Mouse (Mus musculus) lung, embryonic 16.5 days (tissue): ENCODE data around the gene Sirt4. TPM values are rescaled to one million over a fixed set of nuclear protein-coding genes. Genes with fewer than 3 reads are reported as not detected.
"Not testable (repeated sequence)": the region's sequence is repeated elsewhere in the genome, so short reads cannot be mapped to it uniquely, and the experiment has no call there.

Source experiments
- ATAC-seq: fragments of 200-750 bp; cut with Nextera tagmentation; 2 replicates; pipeline ENCODE4 v1.8.0; 2017; ENCODE audit warnings: low read depth, mild to moderate bottlenecking, moderate library complexity
- H3K27ac ChIP-seq: fragments of 300-500 bp; sonication (generic); 2 replicates; pipeline ENCODE4 v1.5.1; 2014; ENCODE audit warnings: mild to moderate bottlenecking, control low read depth, low read length
- H3K27me3 ChIP-seq: fragments of 300-500 bp; sonication (generic); 2 replicates; pipeline ENCODE4 v1.6.1; 2014; ENCODE audit warnings: low read depth, low read length, mixed read lengths; ENCODE audit not compliant: control insufficient read depth, insufficient read depth
- H3K36me3 ChIP-seq: fragments of 300-500 bp; sonication (generic); 2 replicates; pipeline ENCODE4 v1.6.1; 2014; ENCODE audit warnings: low read length; ENCODE audit not compliant: control insufficient read depth, insufficient read depth
- H3K4me1 ChIP-seq: fragments of 300-500 bp; sonication (generic); replicated peaks from 2 replicates; pipeline ENCODE4 v1.6.1; 2014; ENCODE audit warnings: low read length, mixed read lengths; ENCODE audit not compliant: control insufficient read depth, insufficient read depth
- H3K4me2 ChIP-seq: fragments of 300-500 bp; sonication (generic); 2 replicates; pipeline ENCODE4 v1.6.1; 2014; ENCODE audit warnings: low read depth, low read length, control low read depth
- H3K4me3 ChIP-seq: fragments of 300-500 bp; sonication (generic); 2 replicates; pipeline ENCODE4 v1.5.1; 2014; ENCODE audit warnings: mild to moderate bottlenecking, low read length, control low read depth
- H3K9ac ChIP-seq: fragments of 300-500 bp; sonication (generic); 2 replicates; pipeline ENCODE4 v1.6.1; 2014; ENCODE audit warnings: low read length, control low read depth
- H3K9me3 ChIP-seq: fragments of 300-500 bp; sonication (generic); 2 replicates; pipeline ENCODE4 v1.6.1; 2016; ENCODE audit warnings: low read length; ENCODE audit not compliant: control insufficient read depth
- WGBS: fragments of 180-500 bp; shearing (Covaris S2); extraction: QIAGEN DNeasy Blood & Tissue Kit; methylation state at CpG from one replicate; pipeline ENCODE4 v1.1.7; 2014; 5-methylcytosine and 5-hydroxymethylcytosine counted together
- polyA plus RNA-seq: library from polyadenylated mRNA; unstranded; fragments of >200 nt; fragmentation: Nextera tagmentation; extraction: Ambion mirVana; gene quantifications from 2 replicates; pipeline ENCODE4 v1.2.1, GENCODE M21; 2015

The Sirt4 gene
- polyA plus RNA-seq, 1 experiment from 2014 or later, result 31.4 TPM

- Histone ChIP-seq H3K27ac (peak overlapping the region; percentile 41; the same call in 1 of the 2 replicates), H3K4me2 (no peak overlapping the region), H3K36me3 (no peaks in the 10 kb centered on the region), H3K4me1 (peaks cover 78% of the 10 kb centered on the region), H3K9me3 (no peaks in the 10 kb centered on the region), H3K9ac (no peak overlapping the region), H3K4me3 (no peak overlapping the region), H3K27me3 (no peaks in the 10 kb centered on the region)
- WGBS, result 79% methylated on average over 4 of the region's 4 CpGs
- no peak for ATAC-seq
Measured at GRCm38 (mm10) chr5:115525416-115525815, 40.9 kb upstream of the Sirt4 start.

DNA sequence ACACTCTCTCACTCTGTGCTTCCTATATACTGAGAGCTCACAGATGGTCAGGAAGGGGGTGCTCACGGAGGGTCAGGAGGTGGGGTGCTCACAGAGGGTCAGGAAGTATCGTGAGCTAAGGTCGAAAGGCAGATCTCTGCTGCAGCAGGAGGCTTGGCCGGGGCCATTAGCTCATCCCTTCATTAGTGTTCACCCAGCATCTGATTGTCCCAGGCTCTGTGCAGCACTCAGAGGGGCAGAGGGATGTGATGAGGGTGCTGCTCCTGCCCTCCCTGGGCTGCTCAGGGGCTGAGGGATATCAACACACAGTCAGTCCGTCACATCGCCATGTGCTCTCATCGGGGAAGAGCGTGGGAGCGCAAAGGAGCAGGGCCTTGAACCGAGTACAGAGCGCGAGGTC, 39.9 kb upstream of the Sirt4 start:
- Histone ChIP-seq H3K9ac (peak overlapping the region; percentile 49), H3K36me3 (no peaks in the 10 kb centered on the region), H3K9me3 (no peaks in the 10 kb centered on the region), H3K4me1 (peaks cover 70% of the 10 kb centered on the region), H3K27ac (peak overlapping the region; percentile 28), H3K4me2 (peak overlapping the region; percentile 7; the same call in 1 of the 2 replicates), H3K27me3 (no peaks in the 10 kb centered on the region), H3K4me3 (no peak overlapping the region)
- 27% methylated on average over 12 of the region's 12 CpGs for WGBS
- 0 out of 2 replicates have a peak, but pooled peaks have one; percentile 6 for ATAC-seq

DNA sequence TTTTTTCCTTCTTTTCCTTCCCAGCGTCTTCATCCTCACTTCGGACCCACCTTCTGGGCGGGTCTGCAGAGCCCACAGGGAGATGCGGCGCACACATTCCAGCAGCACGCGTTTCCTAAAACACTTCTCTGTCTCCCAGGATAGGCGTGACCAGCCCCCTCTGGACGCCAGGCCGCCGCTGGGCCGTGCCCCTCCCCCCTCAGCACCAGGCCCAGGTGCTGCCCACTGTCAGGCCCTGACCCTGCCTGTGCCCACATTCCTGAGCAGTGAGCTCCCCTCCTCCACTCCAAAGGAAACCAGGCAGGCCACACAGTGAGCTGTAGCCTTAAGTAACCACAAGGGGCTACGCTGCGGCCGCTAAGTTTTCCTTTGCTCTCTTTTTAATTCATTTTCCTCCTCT, 39.4 kb upstream of the Sirt4 start:
- no peaks in the 10 kb centered on the region for H3K9me3 ChIP-seq
- peak overlapping the region; percentile 49 for H3K9ac ChIP-seq
- peak overlapping the region; percentile 18; the same call in 1 of the 2 replicates for H3K4me2 ChIP-seq
- no peak overlapping the region for H3K4me3 ChIP-seq
- H3K36me3 ChIP-seq, result no peaks in the 10 kb centered on the region
- 13% methylated on average over 15 of the region's 15 CpGs for WGBS
- peaks cover 70% of the 10 kb centered on the region for H3K4me1 ChIP-seq
- no peaks in the 10 kb centered on the region for H3K27me3 ChIP-seq
- peak overlapping the region; percentile 28 for H3K27ac ChIP-seq
- ATAC-seq, result peak; percentile 75

- peak overlapping the region; percentile 77 for H3K27ac ChIP-seq
- H3K4me1 ChIP-seq, result peaks cover 67% of the 10 kb centered on the region
- 65% methylated on average over 15 of the region's 15 CpGs for WGBS
- no peak overlapping the region for H3K4me2 ChIP-seq
- H3K27me3 ChIP-seq, result no peaks in the 10 kb centered on the region
- no peaks in the 10 kb centered on the region for H3K9me3 ChIP-seq
- no peak overlapping the region for H3K4me3 ChIP-seq
- ATAC-seq, result no peak
- H3K36me3 ChIP-seq, result no peaks in the 10 kb centered on the region
- 0 out of 2 replicates have a peak overlapping the region, but pooled peaks have one; percentile 17 for H3K9ac ChIP-seq
Measured at GRCm38 (mm10) chr5:115522981-115523499, 38.5 kb upstream of the Sirt4 start.

DNA sequence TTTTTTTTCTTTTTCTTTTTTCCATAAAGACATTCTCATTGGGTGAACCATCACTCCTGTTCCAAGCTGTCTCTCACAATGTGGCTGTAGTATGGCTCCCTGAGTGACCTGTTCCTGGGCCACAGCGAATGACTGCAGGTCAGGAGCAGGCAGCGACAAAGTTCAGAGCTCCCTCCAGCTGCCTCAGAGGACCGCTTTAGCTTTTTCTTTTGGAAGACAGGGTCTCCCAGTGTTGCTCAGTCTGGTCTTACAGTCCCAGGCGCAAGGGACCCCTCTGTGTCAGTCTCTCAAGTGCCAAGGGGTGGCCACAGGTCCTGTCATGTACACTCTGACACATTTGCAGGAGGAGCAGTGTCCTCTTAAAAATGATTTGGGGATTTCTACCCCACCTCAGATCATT, 38.0 kb upstream of the Sirt4 start:
- 80% methylated on average over 4 of the region's 4 CpGs for WGBS
- no peak overlapping the region for H3K4me2 ChIP-seq
- peak overlapping the region; percentile 77 for H3K27ac ChIP-seq
- 0 out of 2 replicates have a peak overlapping the region, but pooled peaks have one; percentile 17 for H3K9ac ChIP-seq
- no peak overlapping the region for H3K4me3 ChIP-seq
- no peak for ATAC-seq
- H3K27me3 ChIP-seq, result no peaks in the 10 kb centered on the region
- no peaks in the 10 kb centered on the region; the same call in 1 of the 2 replicates for H3K36me3 ChIP-seq
- peaks cover 67% of the 10 kb centered on the region for H3K4me1 ChIP-seq
- no peaks in the 10 kb centered on the region for H3K9me3 ChIP-seq

DNA sequence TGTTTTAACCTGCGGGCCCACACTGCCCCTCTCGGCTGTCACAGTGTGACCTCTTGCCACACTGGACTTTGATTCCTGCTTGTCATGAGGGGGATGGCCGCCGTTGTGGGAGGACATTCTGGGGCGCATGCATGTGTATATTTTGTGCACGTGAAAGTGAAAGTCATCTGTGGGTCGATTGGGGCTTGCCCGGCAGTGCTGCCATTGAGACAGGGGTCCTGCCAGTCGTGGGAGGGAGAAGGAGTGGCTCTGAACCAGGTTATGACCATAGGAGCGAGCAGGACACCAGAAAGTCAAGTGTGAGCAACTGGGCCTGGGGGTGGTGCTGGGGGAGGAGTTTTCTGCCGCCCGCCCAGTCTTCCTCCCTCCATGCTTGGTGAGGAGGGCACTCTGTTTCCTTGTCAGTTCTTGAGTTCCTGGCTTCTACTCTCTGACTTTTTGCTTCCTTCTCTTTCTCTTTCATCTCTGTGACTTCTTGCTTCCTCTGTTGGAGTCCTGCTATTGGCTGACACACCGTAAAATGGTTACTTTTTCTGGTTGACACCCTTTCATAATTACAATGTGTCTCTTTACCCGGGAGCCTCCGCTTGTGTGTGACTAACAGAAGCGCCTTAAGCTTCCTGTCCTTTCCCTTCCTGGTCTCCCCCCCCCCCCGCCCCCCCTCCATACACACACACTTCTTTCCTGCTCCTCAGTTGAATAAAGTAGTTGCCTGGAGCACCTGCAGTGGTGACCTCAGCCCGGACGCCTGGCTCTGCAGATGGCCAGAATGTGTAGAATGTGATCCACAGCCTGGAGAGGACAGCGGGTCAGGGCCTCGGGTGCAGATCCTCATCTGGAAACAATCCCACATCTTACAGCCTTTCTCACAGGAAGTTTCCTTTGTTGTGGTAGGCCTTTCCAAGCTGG, 37.3 kb upstream of the Sirt4 start:
- Histone ChIP-seq H3K9me3 (no peaks in the 10 kb centered on the region), H3K9ac (peak overlapping the region; percentile 31; the same call in 1 of the 2 replicates), H3K36me3 (no peaks in the 10 kb centered on the region; the same call in 1 of the 2 replicates), H3K27ac (peak overlapping the region; percentile 77), H3K4me1 (peaks cover 67% of the 10 kb centered on the region), H3K4me3 (0 out of 2 replicates have a peak overlapping the region, but pooled peaks have one; percentile 12), H3K27me3 (no peaks in the 10 kb centered on the region), H3K4me2 (peak overlapping the region; percentile 39)
- WGBS, result 36% methylated on average over 21 of the region's 21 CpGs
- ATAC-seq, result peak; percentile 53

GRCm38 (mm10) chr5:115520325-115520869, 35.9 kb upstream of the Sirt4 start:
- peaks cover 56% of the 10 kb centered on the region for H3K4me1 ChIP-seq
- 0 out of 2 replicates have a peak, but pooled peaks have one; percentile 7 for ATAC-seq
- H3K9ac ChIP-seq, result peak overlapping the region; percentile 29; the same call in 1 of the 2 replicates

GRCm38 (mm10) chr5:115518214-115518613, 33.7 kb upstream of the Sirt4 start:
- ATAC-seq, H3K9me3 ChIP-seq, H3K9ac ChIP-seq, H3K36me3 ChIP-seq, H3K4me3 ChIP-seq, H3K4me2 ChIP-seq, H3K27ac ChIP-seq, H3K27me3 ChIP-seq: not testable (repeated sequence)
- peaks cover 53% of the 10 kb centered on the region for H3K4me1 ChIP-seq
- 94% methylated on average over 7 of the region's 8 CpGs for WGBS

More at GRCm38 (mm10) chr5:115520325-115520869, 35.9 kb upstream of the Sirt4 start:
- no peaks in the 10 kb centered on the region; the same call in 1 of the 2 replicates for H3K36me3 ChIP-seq
- H3K4me2 ChIP-seq, result peak overlapping the region; percentile 28
- no peaks in the 10 kb centered on the region for H3K9me3 ChIP-seq
- no peak overlapping the region for H3K4me3 ChIP-seq
- WGBS, result 38% methylated on average over 21 of the region's 21 CpGs
- H3K27ac ChIP-seq, result peak overlapping the region; percentile 77
- H3K27me3 ChIP-seq, result no peaks in the 10 kb centered on the region

GRCm38 (mm10) chr5:115517501-115517900, 33.0 kb upstream of the Sirt4 start:
- peak overlapping the region; percentile 99; the same call in 1 of the 2 replicates for H3K27ac ChIP-seq
- no peak for ATAC-seq
- H3K27me3 ChIP-seq, result no peaks in the 10 kb centered on the region
- WGBS, result 85% methylated on average over 9 of the region's 9 CpGs
- H3K4me2 ChIP-seq, result no peak overlapping the region
- no peaks in the 10 kb centered on the region for H3K9me3 ChIP-seq
- no peak overlapping the region for H3K9ac ChIP-seq
- no peaks in the 10 kb centered on the region; the same call in 1 of the 2 replicates for H3K36me3 ChIP-seq
- no peak overlapping the region for H3K4me3 ChIP-seq
- H3K4me1 ChIP-seq, result peaks cover 46% of the 10 kb centered on the region
